Mouse (Mus musculus): Measurements from ENCODE around the gene Pax6. TPM values are rescaled to one million over a fixed set of nuclear protein-coding genes. Genes with fewer than 3 reads are reported as not detected.

The Pax6 gene
- polyA plus RNA-seq, 1 experiment = 2.6 TPM

GRCm38 (mm10) chr2:105689771-105690639, 21.3 kb downstream of the Pax6 start:
- H3K36me3 ChIP-seq (ENCODE audit: control insufficient read depth, insufficient read depth, low read length) = no peaks in the 10 kb centered on the region
- peaks cover 69% of the 10 kb centered on the region for H3K27me3 ChIP-seq (ENCODE audit: control insufficient read depth, insufficient read depth, low read length)
- no peak overlapping the region for H3K27ac ChIP-seq (ENCODE audit: insufficient read depth, low read depth, low read length)
- no peak overlapping the region for H3K4me3 ChIP-seq (ENCODE audit: low read depth, low read length)
- TF ChIP-seq POLR2A (IDR thresholded peaks at IDR 0.05; ENCODE audit: low read depth, low read length) = no peak
- no peak for TF ChIP-seq CTCF (IDR thresholded peaks at IDR 0.05; ENCODE audit: extremely low read depth, insufficient read length, insufficient replicate concordance, low read depth, low read length)
- H3K4me1 ChIP-seq (ENCODE audit: control insufficient read depth, insufficient read depth, insufficient read length, low read length) = no peaks in the 10 kb centered on the region
- 8% methylated on average over 28 of the region's 28 CpGs for WGBS

GRCm38 (mm10) chr2:105691296-105691695, 22.6 kb downstream of the Pax6 start:
- Histone ChIP-seq H3K27me3 (ENCODE audit: control insufficient read depth, insufficient read depth, low read length) (peaks cover 57% of the 10 kb centered on the region), H3K4me3 (ENCODE audit: low read depth, low read length) (no peak overlapping the region), H3K4me1 (ENCODE audit: control insufficient read depth, insufficient read depth, insufficient read length, low read length) (no peaks in the 10 kb centered on the region), H3K36me3 (ENCODE audit: control insufficient read depth, insufficient read depth, low read length) (no peaks in the 10 kb centered on the region), H3K27ac (ENCODE audit: insufficient read depth, low read depth, low read length) (no peak overlapping the region)
- no peak for TF ChIP-seq POLR2A (IDR thresholded peaks at IDR 0.05; ENCODE audit: low read depth, low read length)
- no peak for TF ChIP-seq CTCF (IDR thresholded peaks at IDR 0.05; ENCODE audit: extremely low read depth, insufficient read length, insufficient replicate concordance, low read depth, low read length)
- WGBS = 14% methylated on average over 10 of the region's 10 CpGs

- WGBS = 91% methylated on average over 5 of the region's 5 CpGs
- Histone ChIP-seq H3K27me3 (ENCODE audit: control insufficient read depth, insufficient read depth, low read length) (peaks cover 2% of the 10 kb centered on the region; the same call in 1 of the 2 replicates), H3K36me3 (ENCODE audit: control insufficient read depth, insufficient read depth, low read length) (peaks cover 3% of the 10 kb centered on the region), H3K27ac (ENCODE audit: insufficient read depth, low read depth, low read length) (no peak overlapping the region), H3K4me1 (ENCODE audit: control insufficient read depth, insufficient read depth, insufficient read length, low read length) (no peaks in the 10 kb centered on the region), H3K4me3 (ENCODE audit: low read depth, low read length) (no peak overlapping the region)
- TF ChIP-seq CTCF (IDR thresholded peaks at IDR 0.05; ENCODE audit: extremely low read depth, insufficient read length, insufficient replicate concordance, low read depth, low read length) (no peak), POLR2A (IDR thresholded peaks at IDR 0.05; ENCODE audit: low read depth, low read length) (no peak)
Observed at GRCm38 (mm10) chr2:105697741-105698140, 29.0 kb downstream of the Pax6 start.

GRCm38 (mm10) chr2:105698631-105699030, 29.9 kb downstream of the Pax6 start:
- TF ChIP-seq CTCF (IDR thresholded peaks at IDR 0.05; ENCODE audit: extremely low read depth, insufficient read length, insufficient replicate concordance, low read depth, low read length) (no peak), POLR2A (IDR thresholded peaks at IDR 0.05; ENCODE audit: low read depth, low read length) (no peak)
- WGBS = 91% methylated on average over 2 of the region's 2 CpGs
- H3K27ac ChIP-seq (ENCODE audit: insufficient read depth, low read depth, low read length) = no peak overlapping the region
- H3K36me3 ChIP-seq (ENCODE audit: control insufficient read depth, insufficient read depth, low read length) = peaks cover 3% of the 10 kb centered on the region
- no peak overlapping the region for H3K4me3 ChIP-seq (ENCODE audit: low read depth, low read length)
- no peaks in the 10 kb centered on the region for H3K4me1 ChIP-seq (ENCODE audit: control insufficient read depth, insufficient read depth, insufficient read length, low read length)
- no peaks in the 10 kb centered on the region for H3K27me3 ChIP-seq (ENCODE audit: control insufficient read depth, insufficient read depth, low read length)

GRCm38 (mm10) chr2:105701781-105702180, 33.1 kb downstream of the Pax6 start:
- Histone ChIP-seq H3K27ac (ENCODE audit: insufficient read depth, low read depth, low read length) (no peak overlapping the region), H3K4me3 (ENCODE audit: low read depth, low read length) (no peak overlapping the region), H3K4me1 (ENCODE audit: control insufficient read depth, insufficient read depth, insufficient read length, low read length) (no peaks in the 10 kb centered on the region), H3K27me3 (ENCODE audit: control insufficient read depth, insufficient read depth, low read length) (no peaks in the 10 kb centered on the region), H3K36me3 (ENCODE audit: control insufficient read depth, insufficient read depth, low read length) (peaks cover 3% of the 10 kb centered on the region)
- no peak for TF ChIP-seq POLR2A (IDR thresholded peaks at IDR 0.05; ENCODE audit: low read depth, low read length)
- no peak for TF ChIP-seq CTCF (IDR thresholded peaks at IDR 0.05; ENCODE audit: extremely low read depth, insufficient read length, insufficient replicate concordance, low read depth, low read length)
- 77% methylated on average over 4 of the region's 4 CpGs for WGBS

- Histone ChIP-seq H3K27ac (ENCODE audit: insufficient read depth, low read depth, low read length) (no peak overlapping the region), H3K4me3 (ENCODE audit: low read depth, low read length) (no peak overlapping the region), H3K36me3 (ENCODE audit: control insufficient read depth, insufficient read depth, low read length) (peaks cover 3% of the 10 kb centered on the region), H3K4me1 (ENCODE audit: control insufficient read depth, insufficient read depth, insufficient read length, low read length) (no peaks in the 10 kb centered on the region), H3K27me3 (ENCODE audit: control insufficient read depth, insufficient read depth, low read length) (no peaks in the 10 kb centered on the region)
- TF ChIP-seq POLR2A (IDR thresholded peaks at IDR 0.05; ENCODE audit: low read depth, low read length) (no peak), CTCF (IDR thresholded peaks at IDR 0.05; ENCODE audit: extremely low read depth, insufficient read length, insufficient replicate concordance, low read depth, low read length) (no peak)
- 87% methylated on average over 10 of the region's 10 CpGs for WGBS
Observed at GRCm38 (mm10) chr2:105702586-105702985, 33.9 kb downstream of the Pax6 start.

GRCm38 (mm10) chr2:105705320-105705719, 36.6 kb downstream of the Pax6 start:
- 53% methylated on average over 2 of the region's 2 CpGs for WGBS
- Histone ChIP-seq H3K27ac (ENCODE audit: insufficient read depth, low read depth, low read length) (no peak overlapping the region), H3K27me3 (ENCODE audit: control insufficient read depth, insufficient read depth, low read length) (no peaks in the 10 kb centered on the region), H3K4me1 (ENCODE audit: control insufficient read depth, insufficient read depth, insufficient read length, low read length) (no peaks in the 10 kb centered on the region), H3K36me3 (ENCODE audit: control insufficient read depth, insufficient read depth, low read length) (peaks cover 3% of the 10 kb centered on the region), H3K4me3 (ENCODE audit: low read depth, low read length) (no peak overlapping the region)
- TF ChIP-seq CTCF (IDR thresholded peaks at IDR 0.05; ENCODE audit: extremely low read depth, insufficient read length, insufficient replicate concordance, low read depth, low read length) = no peak
- TF ChIP-seq POLR2A (IDR thresholded peaks at IDR 0.05; ENCODE audit: low read depth, low read length) = no peak

Measured in small intestine, adult 2 months (tissue).